Mouse (Mus musculus) testis, adult 2 months (tissue): ENCODE results near the gene Stard3.

Experiments
- CTCF ChIP-seq: fragments of 200-500 bp; IDR thresholded peaks from 2 replicates; pipeline ENCODE4 v1.5.1; 2012; ENCODE audit warnings: low read depth, mild to moderate bottlenecking, inconsistent platforms, low read length, moderate library complexity; ENCODE audit not compliant: control insufficient read depth, insufficient read depth, insufficient replicate concordance
- POLR2A ChIP-seq: fragments of 200-500 bp; IDR thresholded peaks from 2 replicates; pipeline ENCODE4 v1.6.1; 2012; ENCODE audit warnings: low read depth, mild to moderate bottlenecking, inconsistent platforms, low read length, moderate library complexity; ENCODE audit not compliant: control insufficient read depth

DNA sequence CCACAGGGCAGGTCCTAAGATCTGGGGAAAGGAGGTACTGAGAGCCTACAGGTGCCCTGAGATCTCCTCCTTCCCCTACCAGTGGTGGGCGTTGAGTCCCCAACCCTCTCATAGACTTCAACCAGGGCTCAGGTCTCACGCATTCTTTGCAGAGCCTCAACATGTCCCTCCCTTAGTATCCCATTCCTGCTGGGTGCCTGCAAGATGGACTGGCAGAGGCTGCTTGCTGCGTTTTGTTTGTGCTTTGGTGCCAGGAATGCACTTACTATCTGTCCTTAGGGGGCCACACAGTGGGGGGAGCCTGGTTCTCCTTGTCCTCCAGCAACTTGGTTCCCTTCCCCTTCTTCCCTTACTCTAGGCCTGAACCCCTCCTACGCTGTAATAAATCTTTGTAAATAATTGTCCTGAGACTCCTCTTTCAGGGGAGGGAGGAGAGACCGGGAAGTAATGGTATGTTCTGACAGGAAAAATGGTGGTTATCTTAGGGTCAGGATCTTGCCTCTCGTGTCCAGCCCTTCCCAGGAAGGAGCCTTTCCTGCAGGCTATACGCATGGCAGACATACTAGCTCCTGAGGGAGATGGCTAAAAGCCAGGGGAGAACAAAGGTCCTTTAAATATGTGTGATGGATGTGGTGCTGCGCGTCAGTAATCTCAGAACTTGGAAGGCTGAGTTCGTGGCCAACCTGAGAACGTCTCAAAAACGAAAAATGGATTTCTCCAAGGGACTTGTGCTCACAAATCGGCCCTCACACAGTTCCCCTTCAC, 590 bp upstream of the Stard3 start:
- TF ChIP-seq CTCF = no peak
- no peak for TF ChIP-seq POLR2A
